Mouse (Mus musculus) C3H10T1/2 (cell line): ENCODE data around the gene Minpp1. TPM values are rescaled to one million over a fixed set of nuclear protein-coding genes. Genes with fewer than 3 reads are reported as not detected.

ENCODE experiments used
- polyA plus RNA-seq, 2 experiments: library from polyadenylated mRNA; unstranded; fragments of >200 nt; fragmentation: generic; extraction: Trizol; gene quantifications; one replicate each; pipeline ENCODE4 v1.2.1; 2012; ENCODE audit warnings: missing spikeins in 2 of 2

Minpp1 gene
- polyA plus RNA-seq, result 10 to 100 TPM in 1 of 2 experiments, 1 to 10 TPM in 1; 4.4 to 26.0 TPM

GRCm38 (mm10) chr19:32485681-32486105 lies at the start of gene Minpp1:
Gene Minpp1, plus strand, starts transcription at chr19:32485769.

GRCm38 (mm10) chr19:32466478-32466877 lies 19.1 kb upstream of the Minpp1 start, which contains the start of gene Rpl9-ps6:
Gene Rpl9-ps6, minus strand, starts transcription at chr19:32466578.

Other genes with a start within 250 kb of the Minpp1 start
- gene Sgms1, start 96.1 kb upstream of the Minpp1 start, polyA plus RNA-seq, result 1 to 10 TPM; 1.8 to 5.7 TPM
- gene Rpl9-ps6, start 19.2 kb upstream of the Minpp1 start, polyA plus RNA-seq, result 100 to 1,000 TPM in 1 of 2 experiments, 10 to 100 TPM in 1; 76.4 to 189 TPM
- 1 to 10 TPM in 1 of 2 experiments, under 1 TPM in 1; 0.68 to 1.7 TPM for gene Papss2, start 110.0 kb downstream of the Minpp1 start, polyA plus RNA-seq